Mouse (Mus musculus) MEL (cell line): ENCODE measurements around the gene Trub1. TPM values are rescaled to one million over a fixed set of nuclear protein-coding genes. Genes with fewer than 3 reads are reported as not detected.

Experiments
- DNase-seq: peaks from one replicate; pipeline ENCODE4 v3.0.0; 2011; ENCODE audit warnings: low read depth, low spot score
- H3K27ac ChIP-seq: 2 replicates; pipeline ENCODE4 v1.5.1; 2012; ENCODE audit warnings: low read depth, mild to moderate bottlenecking, control low read depth, low read length, moderate library complexity; ENCODE audit not compliant: control insufficient read depth
- H3K27me3 ChIP-seq, 2 experiments: fragments of 150-350 bp in 1 of 2; sonication (generic) in 1 of 2; 2 replicates each; pipeline ENCODE4 v1.6.1; 2012; ENCODE audit warnings: low read length in 2 of 2, mild to moderate bottlenecking in 2 of 2, improper control_type of control experiment in 1 of 2, moderate library complexity in 1 of 2; ENCODE audit not compliant: insufficient read depth in 2 of 2, control insufficient read depth in 1 of 2
- H3K36me3 ChIP-seq, 2 experiments: 2 replicates each; pipeline ENCODE4 v1.6.1; 2012 to 2014; ENCODE audit warnings: low read length in 2 of 2, improper control_type of control experiment in 1 of 2, inconsistent platforms in 1 of 2, mild to moderate bottlenecking in 1 of 2; ENCODE audit not compliant: insufficient read depth in 2 of 2, control insufficient read depth in 1 of 2
- H3K4me1 ChIP-seq, 2 experiments: fragments of 150-350 bp in 1 of 2; sonication (generic) in 1 of 2; 2 replicates each; pipeline ENCODE4 v1.6.1; 2012; ENCODE audit warnings: low read length in 2 of 2, improper control_type of control experiment in 1 of 2, mild to moderate bottlenecking in 1 of 2; ENCODE audit not compliant: insufficient read depth in 2 of 2, control insufficient read depth in 1 of 2
- H3K4me3 ChIP-seq, 2 experiments: fragments of 150-350 bp in 1 of 2; sonication (generic) in 1 of 2; 2 replicates each; pipeline ENCODE4 v1.5.1; 2012; ENCODE audit warnings: low read depth in 2 of 2, low read length in 2 of 2, mild to moderate bottlenecking in 2 of 2, moderate library complexity in 2 of 2, control low read depth in 1 of 2, improper control_type of control experiment in 1 of 2; ENCODE audit not compliant: control insufficient read depth in 1 of 2, insufficient read depth in 1 of 2
- H3K79me2 ChIP-seq: 2 replicates; pipeline ENCODE4 v1.6.1; 2012; ENCODE audit warnings: mild to moderate bottlenecking, low read length, moderate library complexity; ENCODE audit not compliant: control insufficient read depth, poor library complexity, insufficient read depth
- H3K9ac ChIP-seq: 2 replicates; pipeline ENCODE4 v1.6.1; 2012; ENCODE audit warnings: low read depth, mild to moderate bottlenecking, control low read depth, low read length, moderate library complexity; ENCODE audit not compliant: control insufficient read depth, poor library complexity, severe bottlenecking
- H3K9me3 ChIP-seq: fragments of 150-350 bp; sonication (generic); replicated peaks from 2 replicates; pipeline ENCODE4 v1.6.1; 2012; ENCODE audit warnings: mild to moderate bottlenecking, low read length, improper control_type of control experiment, moderate library complexity; ENCODE audit not compliant: insufficient read depth
- CHD2 ChIP-seq: IDR thresholded peaks from 2 replicates; pipeline ENCODE4 v1.6.1; 2011; ENCODE audit warnings: low read length, improper control_type of control experiment
- EP300 ChIP-seq, 2 experiments: IDR thresholded peaks; 2 replicates each; pipeline ENCODE4 v1.6.1; 2011; ENCODE audit warnings: improper control_type of control experiment in 2 of 2, low read length in 2 of 2, low read depth in 1 of 2, mild to moderate bottlenecking in 1 of 2
- GATA1 ChIP-seq: IDR thresholded peaks from 2 replicates; pipeline ENCODE4 v1.6.1; 2011; ENCODE audit warnings: low read depth, low read length, improper control_type of control experiment
- MAX ChIP-seq: IDR thresholded peaks from 2 replicates; pipeline ENCODE4 v1.6.1; 2011; ENCODE audit warnings: low read length, improper control_type of control experiment
- MYB ChIP-seq: IDR thresholded peaks from 2 replicates; pipeline ENCODE4 v1.6.1; 2011; ENCODE audit warnings: mild to moderate bottlenecking, low read depth, low read length, improper control_type of control experiment
- MYC ChIP-seq: IDR thresholded peaks from 2 replicates; pipeline ENCODE4 v1.6.1; 2011; ENCODE audit warnings: low read depth, mild to moderate bottlenecking, low read length, improper control_type of control experiment, moderate library complexity
- NELFE ChIP-seq: IDR thresholded peaks from 2 replicates; pipeline ENCODE4 v1.6.1; 2011; ENCODE audit warnings: low read depth, low read length, improper control_type of control experiment
- POLR2A ChIP-seq, 2 experiments: IDR thresholded peaks; 2 replicates each; pipeline ENCODE4 v1.6.1; 2011 to 2012; ENCODE audit warnings: low read length in 2 of 2, mild to moderate bottlenecking in 2 of 2, control low read depth in 1 of 2, improper control_type of control experiment in 1 of 2, low read depth in 1 of 2, moderate library complexity in 1 of 2; ENCODE audit not compliant: control insufficient read depth in 1 of 2, insufficient read depth in 1 of 2, poor library complexity in 1 of 2
- POLR2AphosphoS2 ChIP-seq: IDR thresholded peaks from 2 replicates; pipeline ENCODE4 v1.6.1; 2011; ENCODE audit warnings: low read length, improper control_type of control experiment
- RAD21 ChIP-seq: IDR thresholded peaks from 2 replicates; pipeline ENCODE4 v1.6.1; 2011; ENCODE audit warnings: mild to moderate bottlenecking, low read depth, low read length, improper control_type of control experiment
- SIN3A ChIP-seq: IDR thresholded peaks from 2 replicates; pipeline ENCODE4 v1.6.1; 2012; ENCODE audit warnings: low read length, improper control_type of control experiment, inconsistent platforms
- TAL1 ChIP-seq: IDR thresholded peaks from 2 replicates; pipeline ENCODE4 v1.6.1; 2012; ENCODE audit warnings: mild to moderate bottlenecking, inconsistent platforms, low read length, moderate library complexity, mixed read lengths
- USF1 ChIP-seq: IDR thresholded peaks from 2 replicates; pipeline ENCODE4 v1.6.1; 2014; ENCODE audit warnings: low read depth, mild to moderate bottlenecking, inconsistent platforms, low read length, improper control_type of control experiment, moderate library complexity
- ZC3H11A ChIP-seq: IDR thresholded peaks from 2 replicates; pipeline ENCODE4 v1.6.1; 2012; ENCODE audit warnings: low read depth, mild to moderate bottlenecking, inconsistent platforms, low read length, improper control_type of control experiment
- ZNF384 ChIP-seq: IDR thresholded peaks from 2 replicates; pipeline ENCODE4 v1.6.1; 2012; ENCODE audit warnings: low read depth, mild to moderate bottlenecking, inconsistent platforms, low read length, improper control_type of control experiment
- polyA plus RNA-seq, 2 experiments: library from polyadenylated mRNA; stranded (reverse) in 1 of 2; unstranded in 1 of 2; fragments of >175 nt in 1 of 2; fragments of >200 nt in 1 of 2; gene quantifications; 2 replicates each; pipeline versions ENCODE4 v1.2.1 to v1.2.4; 2012; ENCODE audit warnings: low replicate concordance in 2 of 2, low read depth in 1 of 2; ENCODE audit not compliant: insufficient read length in 2 of 2, insufficient read depth in 1 of 2, missing spikeins in 1 of 2
- total RNA-seq: library from RNA; depleted of rRNA; stranded (reverse); fragments of 300-350 nt; gene quantifications from 2 replicates; pipeline ENCODE4 v1.2.3, GENCODE M21; 2012

Gene Trub1
- total and polyA plus RNA-seq, 3 experiments: 38.2 to 41.6 TPM; not detected in 1

GRCm38 (mm10) chr19:57417800-57418580 is 34.7 kb upstream of the Trub1 start:
- no peaks in the 10 kb centered on the region for H3K9me3 ChIP-seq
- TF ChIP-seq NELFE (no peak), ZNF384 (no peak), POLR2A (IDR thresholded peaks at IDR 0.05; ENCODE audit: control insufficient read depth in 1 of 2, insufficient read depth in 1 of 2, low read depth in 1 of 2, low read length in 2 of 2, poor library complexity in 1 of 2) (no peak), MYB (no peak), CHD2 (no peak), EP300 (IDR thresholded peaks at IDR 0.05; ENCODE audit: low read depth in 1 of 2, low read length in 2 of 2) (no peak), MYC (no peak), ZC3H11A (no peak), SIN3A (no peak)
- TF ChIP-seq, all 39 proteins: peak for 0
- H3K27me3 ChIP-seq: peaks cover 0 to 4% of the 10 kb centered on the region in 2 experiments; a peak in 2 of 4 replicates
- no peak overlapping the region for H3K27ac ChIP-seq
- H3K4me1 ChIP-seq: peaks cover 0 to 9% of the 10 kb centered on the region in 2 experiments; a peak in 2 of 4 replicates
- DNase-seq: no peak
- peaks cover 0 to 5% of the 10 kb centered on the region in 2 experiments; a peak in 2 of 4 replicates for H3K36me3 ChIP-seq
- no peaks in the 10 kb centered on the region for H3K79me2 ChIP-seq
- H3K4me3 ChIP-seq: no peak overlapping the region
- H3K9ac ChIP-seq: no peak overlapping the region

DNA sequence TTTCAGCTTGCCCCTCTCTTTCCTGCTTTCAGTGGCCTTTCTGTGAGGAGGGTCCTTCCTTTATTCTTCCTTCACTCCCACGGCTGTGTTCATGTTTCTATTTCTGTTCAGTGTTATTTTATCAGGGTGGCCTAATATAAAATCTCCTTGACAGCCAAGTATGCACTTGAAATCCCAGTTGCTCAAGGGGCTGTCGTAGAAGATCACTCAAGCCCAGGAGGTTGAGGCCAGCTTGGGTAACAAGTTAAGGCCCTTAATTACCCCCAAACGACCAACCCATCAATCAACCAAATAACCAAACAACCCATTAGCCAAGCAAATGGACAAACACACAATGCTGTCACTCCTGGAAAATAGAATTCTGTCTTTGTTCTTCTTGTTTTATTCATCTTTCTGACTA is 29.3 kb upstream of the Trub1 start:
- H3K9me3 ChIP-seq: no peaks in the 10 kb centered on the region
- no peak for DNase-seq
- no peaks in the 10 kb centered on the region for H3K79me2 ChIP-seq
- TF ChIP-seq USF1: no peak
- no peak for TF ChIP-seq POLR2AphosphoS2
- TF ChIP-seq GATA1: no peak
- H3K27ac ChIP-seq: no peak overlapping the region
- H3K9ac ChIP-seq: no peak overlapping the region
- H3K4me1 ChIP-seq: no peaks in the 10 kb centered on the region
- no peak overlapping the region for H3K4me3 ChIP-seq
- no peaks in the 10 kb centered on the region for H3K36me3 ChIP-seq
- H3K27me3 ChIP-seq: peaks cover 4 to 7% of the 10 kb centered on the region in 2 experiments; a peak in 3 of 4 replicates

DNA sequence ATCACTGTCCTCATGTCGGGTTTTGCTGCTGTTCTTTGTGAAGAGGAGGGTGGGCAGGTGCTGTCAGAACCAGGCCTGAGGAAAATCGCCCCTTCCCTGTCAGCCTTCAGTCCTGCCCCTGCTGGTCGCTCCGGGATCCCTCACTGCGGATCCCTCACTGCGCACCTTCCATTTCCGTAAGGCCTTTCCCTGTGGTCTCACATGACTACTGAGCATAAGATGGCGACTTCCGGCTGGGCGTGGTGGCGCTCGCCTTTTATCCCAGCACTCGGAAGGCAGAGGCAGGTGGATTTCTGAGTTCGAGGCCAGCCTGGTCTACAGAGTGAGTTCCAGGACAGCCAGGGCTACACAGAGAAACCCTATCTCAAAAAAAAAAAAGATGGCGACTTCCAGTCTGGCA is 27.4 kb upstream of the Trub1 start:
- Histone ChIP-seq H3K9me3 (no peaks in the 10 kb centered on the region), H3K27me3 (peaks cover 4 to 12% of the 10 kb centered on the region in 2 experiments; a peak in 3 of 4 replicates), H3K9ac (no peak overlapping the region)
- DNase-seq: no peak
- TF ChIP-seq TAL1 (no peak), RAD21 (no peak), POLR2AphosphoS2 (no peak), MAX (no peak)
- TF ChIP-seq, all 39 proteins: peak for 0
- Histone ChIP-seq H3K27ac (no peak overlapping the region), H3K4me1 (no peaks in the 10 kb centered on the region), H3K79me2 (no peaks in the 10 kb centered on the region), H3K4me3 (no peak overlapping the region), H3K36me3 (no peaks in the 10 kb centered on the region)
